24 mouse cellular contexts compared by ENCODE assay signal in the genomic region with DNA sequence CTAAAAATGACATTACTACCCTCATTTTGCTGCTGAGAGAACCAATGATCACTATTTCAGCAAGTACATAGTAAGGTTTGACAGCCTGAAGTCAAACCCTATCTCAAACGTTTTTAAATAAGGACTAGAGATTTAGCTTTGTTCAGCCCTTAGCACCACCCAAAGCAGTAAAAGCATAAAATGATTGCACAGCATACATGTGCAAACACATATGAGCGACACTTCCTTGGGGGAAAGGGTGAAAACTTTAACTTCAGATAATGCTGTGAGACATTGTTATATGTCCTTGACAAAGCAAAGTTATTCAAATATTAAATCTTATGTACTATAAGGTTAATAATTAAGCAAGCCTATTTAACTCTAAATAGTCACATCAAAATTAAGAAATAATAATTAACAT.
"Had no signal": no experiment of that assay in that cellular context is flagged by ENCODE, and none has a peak within 500 bp of the region (broad histone marks: within the 10 kb centered on the region; RNA-seq: fewer than 3 reads in every experiment).

No protein-coding gene starts in this region.

- H3K9me3 ChIP-seq: heart, embryonic 13.5 days; heart, embryonic 15.5 days; hindbrain, embryonic 13.5 days; hindbrain, embryonic 15.5 days; kidney, embryonic 15.5 days; limb, embryonic 10.5 days; limb, embryonic 12.5 days; liver, embryonic 12.5 days had no signal

- H3K27ac ChIP-seq: gastrocnemius, adult 2 months; heart, adult 2 months; heart, embryonic 13.5 days; heart, embryonic 15.5 days; hindbrain, embryonic 13.5 days; hindbrain, embryonic 15.5 days; hindbrain, postnatal 0 days; kidney, embryonic 15.5 days; kidney, postnatal 0 days; left cerebral cortex, adult 2 months; limb, embryonic 10.5 days; limb, embryonic 12.5 days; liver, embryonic 12.5 days had no signal

- H3K27me3 ChIP-seq: heart, embryonic 13.5 days; heart, embryonic 15.5 days; hindbrain, embryonic 13.5 days; hindbrain, embryonic 15.5 days; kidney, embryonic 15.5 days; limb, embryonic 12.5 days; liver, embryonic 12.5 days had no signal

- ATAC-seq: hindbrain, postnatal 0 days; liver, embryonic 12.5 days had no signal

- H3K9ac ChIP-seq: heart, embryonic 13.5 days; heart, embryonic 15.5 days; hindbrain, embryonic 13.5 days; hindbrain, embryonic 15.5 days; kidney, embryonic 15.5 days; limb, embryonic 12.5 days; liver, embryonic 12.5 days had no signal

- H3K4me2 ChIP-seq: heart, embryonic 11.5 days; heart, embryonic 13.5 days; heart, embryonic 15.5 days; hindbrain, embryonic 13.5 days; hindbrain, embryonic 15.5 days; kidney, embryonic 15.5 days; limb, embryonic 12.5 days; liver, embryonic 12.5 days had no signal

- DNase-seq: gastrocnemius, adult 2 months; gastrocnemius, postnatal 10 days; gastrocnemius, postnatal 36 days; heart, adult 11 months; heart, adult 2 months; heart, postnatal 14 days; heart, postnatal 36 days; kidney, adult 11 months; kidney, adult 2 months; kidney, adult 9 months; kidney, postnatal 14 days; kidney, postnatal 36 days had no signal

- H3K4me1 ChIP-seq: heart, embryonic 13.5 days; heart, embryonic 15.5 days; hindbrain, embryonic 13.5 days; hindbrain, embryonic 15.5 days; kidney, embryonic 15.5 days; limb, embryonic 10.5 days; limb, embryonic 12.5 days; liver, embryonic 12.5 days had no signal

- H3K36me3 ChIP-seq: heart, embryonic 13.5 days; heart, embryonic 15.5 days; hindbrain, embryonic 13.5 days; hindbrain, embryonic 15.5 days; kidney, embryonic 15.5 days; limb, embryonic 10.5 days; limb, embryonic 12.5 days; liver, embryonic 12.5 days had no signal

- H3K4me3 ChIP-seq: gastrocnemius, adult 2 months; heart, adult 2 months; heart, embryonic 13.5 days; heart, embryonic 15.5 days; hindbrain, embryonic 13.5 days; hindbrain, embryonic 15.5 days; kidney, embryonic 15.5 days; left cerebral cortex, adult 2 months; limb, embryonic 10.5 days; limb, embryonic 12.5 days; liver, embryonic 12.5 days had no signal
